Mouse (Mus musculus) left cerebral cortex, postnatal 4 days (tissue): ENCODE measurements around the gene Mbnl2. TPM values are rescaled to one million over a fixed set of nuclear protein-coding genes. Genes with fewer than 3 reads are reported as not detected.
A peak's percentile ranks its signal among the peaks of the same experiment; 100 is the strongest.

Experiments
- DNase-seq: peaks from one replicate; pipeline ENCODE4 v3.0.0-alpha.2; 2022
- intact Hi-C: fragments of 180-260 bp; cut with DNase I; formaldehyde crosslinking; loops from one replicate; pipeline ENCODE4 v1.15.1; 2025
- total RNA-seq, 2 experiments: library from RNA; stranded (reverse); gene quantifications; 2 replicates each; pipeline ENCODE4 v1.2.3; 2021

The Mbnl2 gene
- total RNA-seq, 2 experiments from 2014 or later, result 39.9 to 41.2 TPM

- DNase-seq, result no peak
- intact Hi-C loops, result loop anchor here (5.0 kb wide), 1 partner anchor 332 kb away; no protein-coding TSS in a partner anchor
These were observed 128.9 kb downstream of the Mbnl2 start for GRCm38 (mm10) chr14:120404364-120404763.

GRCm38 (mm10) chr14:120404811-120405582 is 129.5 kb downstream of the Mbnl2 start:
- intact Hi-C loops, result loop anchor here (5.0 kb wide), 1 partner anchor 333 kb away; no protein-coding TSS in a partner anchor
- DNase-seq, result no peak

- DNase-seq, result no peak
- intact Hi-C loops, result no loop called here
These were observed 130.1 kb downstream of the Mbnl2 start for GRCm38 (mm10) chr14:120405597-120405996.

GRCm38 (mm10) chr14:120406271-120406670 is 130.8 kb downstream of the Mbnl2 start:
- DNase-seq, result no peak
- intact Hi-C loops, result no loop called here

GRCm38 (mm10) chr14:120406820-120407219 is 131.4 kb downstream of the Mbnl2 start:
- no peak for DNase-seq
- intact Hi-C loops, result no loop called here

- no peak for DNase-seq
- intact Hi-C loops, result no loop called here
These were observed 134.4 kb downstream of the Mbnl2 start for GRCm38 (mm10) chr14:120409854-120410253.

- DNase-seq, result peak; percentile 54
- intact Hi-C loops, result no loop called here
These were observed 141.4 kb downstream of the Mbnl2 start for GRCm38 (mm10) chr14:120416886-120417285.

- no peak for DNase-seq
- intact Hi-C loops, result no loop called here
These were observed 143.5 kb downstream of the Mbnl2 start for GRCm38 (mm10) chr14:120418964-120419363.

- no peak for DNase-seq
- intact Hi-C loops, result no loop called here
These were observed 153.0 kb downstream of the Mbnl2 start for GRCm38 (mm10) chr14:120428497-120428896.

GRCm38 (mm10) chr14:120432773-120433172 is 157.3 kb downstream of the Mbnl2 start:
- intact Hi-C loops, result no loop called here
- DNase-seq, result no peak

GRCm38 (mm10) chr14:120433931-120434398 is 158.5 kb downstream of the Mbnl2 start:
- no peak for DNase-seq
- intact Hi-C loops, result no loop called here

GRCm38 (mm10) chr14:120434831-120435230 is 159.4 kb downstream of the Mbnl2 start:
- intact Hi-C loops, result no loop called here

GRCm38 (mm10) chr14:120440716-120441115 is 165.2 kb downstream of the Mbnl2 start:
- no peak for DNase-seq
- intact Hi-C loops, result no loop called here

More at GRCm38 (mm10) chr14:120434831-120435230, 159.4 kb downstream of the Mbnl2 start:
- DNase-seq, result no peak

GRCm38 (mm10) chr14:120441256-120441655 is 165.8 kb downstream of the Mbnl2 start:
- no peak for DNase-seq
- intact Hi-C loops, result no loop called here

GRCm38 (mm10) chr14:120441836-120442235 is 166.4 kb downstream of the Mbnl2 start:
- intact Hi-C loops, result no loop called here
- DNase-seq, result no peak

- DNase-seq, result no peak
- intact Hi-C loops, result no loop called here
These were observed 178.8 kb downstream of the Mbnl2 start for GRCm38 (mm10) chr14:120454221-120454620.

GRCm38 (mm10) chr14:120463938-120464727 is 188.7 kb downstream of the Mbnl2 start:
- intact Hi-C loops, result no loop called here
- DNase-seq, result no peak

GRCm38 (mm10) chr14:120466816-120467215 is 191.3 kb downstream of the Mbnl2 start:
- intact Hi-C loops, result no loop called here

GRCm38 (mm10) chr14:120469126-120469790 is 193.8 kb downstream of the Mbnl2 start:
- no peak for DNase-seq
- intact Hi-C loops, result no loop called here

More at GRCm38 (mm10) chr14:120466816-120467215, 191.3 kb downstream of the Mbnl2 start:
- DNase-seq, result no peak

- DNase-seq, result no peak
- intact Hi-C loops, result loop anchor here (10.0 kb wide), 2 partner anchors 189 to 339 kb away; no protein-coding TSS in a partner anchor
These were observed 200.8 kb downstream of the Mbnl2 start for GRCm38 (mm10) chr14:120476186-120476697.
